Mouse (Mus musculus): Measurements from ENCODE around the gene Farsa. TPM values are rescaled to one million over a fixed set of nuclear protein-coding genes. Genes with fewer than 3 reads are reported as not detected.

Farsa gene
- polyA plus RNA-seq, 1 experiment from 2014 or later = 103 TPM

GRCm38 (mm10) chr8:84847684-84848435, 8.9 kb upstream of the Farsa start:
- no peaks in the 10 kb centered on the region for H3K9me3 ChIP-seq (replicated peaks)
- no peaks in the 10 kb centered on the region for H3K27me3 ChIP-seq
- no peak for ATAC-seq (replicated peaks; ENCODE audit: low FRiP score)
- H3K4me2 ChIP-seq = peak overlapping the region; percentile 76
- peak overlapping the region; percentile 70 for H3K9ac ChIP-seq
- peak overlapping the region; percentile 91 for H3K27ac ChIP-seq
- H3K36me3 ChIP-seq = peaks cover 26% of the 10 kb centered on the region
- peak overlapping the region; percentile 92 for H3K4me3 ChIP-seq (replicated peaks)
- H3K4me1 ChIP-seq = peaks cover 36% of the 10 kb centered on the region
- WGBS = 41% methylated on average over 6 of the region's 6 CpGs

GRCm38 (mm10) chr8:84856434-84856833, 355 bp upstream of the Farsa start:
- H3K4me1 ChIP-seq = peaks cover 12% of the 10 kb centered on the region
- peaks cover 27% of the 10 kb centered on the region for H3K36me3 ChIP-seq
- H3K27me3 ChIP-seq = no peaks in the 10 kb centered on the region
- H3K4me3 ChIP-seq (replicated peaks) = peak overlapping the region; percentile 95
- no peak overlapping the region for H3K9ac ChIP-seq
- H3K27ac ChIP-seq = no peak overlapping the region
- WGBS = 94% methylated on average over 3 of the region's 3 CpGs
- H3K4me2 ChIP-seq = peak overlapping the region; percentile 82
- peak; percentile 26; the same call in 1 of the 2 replicates for ATAC-seq (replicated peaks; ENCODE audit: low FRiP score)
- H3K9me3 ChIP-seq (replicated peaks) = no peaks in the 10 kb centered on the region

DNA sequence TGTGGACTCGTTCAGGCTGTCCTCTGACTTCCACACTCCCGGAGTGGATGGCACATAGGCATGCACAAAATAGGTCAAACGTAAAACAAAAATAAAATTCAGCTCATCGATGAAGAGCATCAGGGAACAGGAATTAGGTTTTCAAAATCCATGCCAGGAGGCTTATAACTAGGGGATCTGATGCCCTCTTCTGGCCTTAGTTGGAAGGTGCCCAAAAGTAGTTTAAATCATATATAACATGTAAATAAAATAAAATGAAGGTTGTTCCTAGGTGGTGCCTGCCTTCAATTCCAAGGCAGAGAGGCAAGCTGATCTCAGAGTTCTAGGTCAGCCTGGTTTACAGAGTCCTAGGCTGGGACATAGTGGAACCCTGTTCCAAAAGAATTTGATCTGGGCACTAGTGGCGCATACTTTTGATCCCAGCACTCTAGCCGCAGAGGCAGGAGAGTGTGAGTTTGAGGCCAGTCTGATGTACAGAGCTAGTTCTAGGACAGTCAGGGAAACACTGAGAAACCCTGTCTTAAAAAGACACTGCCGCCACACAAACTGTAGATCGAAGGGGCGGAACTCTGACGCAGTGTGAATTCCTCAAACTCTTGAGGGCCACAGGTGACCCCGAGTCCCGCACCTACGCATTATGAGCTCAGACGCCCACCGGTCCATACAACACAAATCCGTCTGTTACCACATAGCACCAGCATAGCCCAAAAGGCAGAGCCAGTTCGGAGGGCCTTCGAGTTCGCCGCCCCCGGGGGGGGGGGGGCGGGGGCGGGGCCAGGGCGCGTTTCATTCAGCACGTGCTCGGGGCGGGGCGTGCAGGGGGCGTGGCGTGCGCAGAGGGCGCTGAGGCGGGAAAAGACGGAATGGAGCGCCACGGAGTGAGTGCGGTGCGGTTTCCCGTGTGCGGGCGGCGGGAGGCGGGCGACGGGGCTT, 14.9 kb downstream of the Farsa start, which contains the start of gene Syce2:
Gene Syce2, plus strand, starts transcription at position 736 of the 933 bp plus-strand sequence.
- Histone ChIP-seq H3K4me2 (peak within 1 kb of the TSS; percentile 99), H3K36me3 (peaks cover 29% of the 10 kb centered on the region), H3K27me3 (0 out of 2 replicates have a peak, but pooled peaks cover 3% of the 10 kb centered on the region), H3K4me1 (peaks cover 17% of the 10 kb centered on the region), H3K9me3 (replicated peaks) (no peaks in the 10 kb centered on the region), H3K4me3 (replicated peaks) (peak within 1 kb of the TSS; percentile 59), H3K27ac (no peak within 1 kb of the TSS), H3K9ac (peak within 1 kb of the TSS; percentile 59)
- ATAC-seq (replicated peaks; ENCODE audit: low FRiP score) = peak; percentile 66
- 14% methylated on average over 46 of the region's 46 CpGs for WGBS

GRCm38 (mm10) chr8:84872309-84872965, 15.6 kb downstream of the Farsa start:
- 2% methylated on average over 53 of the region's 54 CpGs for WGBS
- H3K4me3 ChIP-seq (replicated peaks) = peak overlapping the region; percentile 59
- H3K9me3 ChIP-seq (replicated peaks) = no peaks in the 10 kb centered on the region
- H3K27me3 ChIP-seq = 0 out of 2 replicates have a peak, but pooled peaks cover 3% of the 10 kb centered on the region
- peak overlapping the region; percentile 99 for H3K4me2 ChIP-seq
- H3K9ac ChIP-seq = peak overlapping the region; percentile 59
- H3K4me1 ChIP-seq = peaks cover 17% of the 10 kb centered on the region
- peak; percentile 61 for ATAC-seq (replicated peaks; ENCODE audit: low FRiP score)
- peaks cover 21% of the 10 kb centered on the region for H3K36me3 ChIP-seq
- H3K27ac ChIP-seq = no peak overlapping the region

DNA sequence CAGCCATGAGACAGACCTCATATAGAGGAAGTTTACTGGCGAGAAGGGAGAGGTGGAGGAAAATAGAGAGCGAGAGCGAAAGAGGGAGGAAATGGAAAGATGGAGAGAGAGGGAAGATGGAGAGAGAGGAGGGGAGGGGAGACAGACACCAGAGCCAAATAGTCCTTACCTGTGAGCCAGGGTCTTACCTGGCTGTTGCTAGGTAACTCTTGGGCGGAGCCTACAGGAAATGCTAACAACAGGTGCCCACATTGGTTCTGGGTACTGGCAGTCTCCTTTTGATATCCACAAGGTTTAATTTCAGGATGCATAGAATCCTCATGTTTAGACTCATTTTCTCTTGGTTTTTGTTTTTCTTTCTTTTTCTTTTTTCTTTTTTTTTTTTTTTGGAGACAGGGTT, 16.2 kb downstream of the Farsa start:
- Histone ChIP-seq H3K4me1 (peaks cover 17% of the 10 kb centered on the region), H3K4me2 (peak overlapping the region; percentile 99), H3K9ac (no peak overlapping the region), H3K9me3 (replicated peaks) (no peaks in the 10 kb centered on the region), H3K27me3 (0 out of 2 replicates have a peak, but pooled peaks cover 3% of the 10 kb centered on the region), H3K27ac (no peak overlapping the region), H3K36me3 (peaks cover 15% of the 10 kb centered on the region), H3K4me3 (replicated peaks) (peak overlapping the region; percentile 59)
- ATAC-seq (replicated peaks; ENCODE audit: low FRiP score) = no peak
- 65% methylated on average over 4 of the region's 4 CpGs for WGBS

DNA sequence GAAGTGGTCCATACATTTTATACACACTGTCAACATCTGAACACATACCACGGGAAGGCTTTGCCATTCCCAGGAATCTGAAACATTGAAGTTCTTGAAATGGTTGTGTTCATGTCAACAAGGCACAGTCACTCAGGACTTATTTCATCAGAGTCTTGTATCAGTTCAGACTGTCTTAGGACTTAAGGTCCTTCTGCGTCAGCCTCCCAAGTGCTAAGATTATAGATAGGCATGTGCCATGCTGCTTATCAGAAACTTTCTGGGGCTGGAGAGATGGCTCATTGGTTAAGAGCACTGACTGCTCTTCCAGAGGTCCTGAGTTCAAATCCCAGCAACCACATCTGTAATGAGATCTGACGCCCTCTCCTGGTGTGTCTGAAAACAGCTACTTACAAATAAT, 17.6 kb downstream of the Farsa start:
- no peak overlapping the region for H3K27ac ChIP-seq
- H3K9ac ChIP-seq = no peak overlapping the region
- no peak overlapping the region for H3K4me3 ChIP-seq (replicated peaks)
- no peak overlapping the region for H3K4me2 ChIP-seq
- H3K4me1 ChIP-seq = peaks cover 17% of the 10 kb centered on the region
- ATAC-seq (replicated peaks; ENCODE audit: low FRiP score) = no peak
- WGBS = 90% methylated on average over 3 of the region's 3 CpGs
- 0 out of 2 replicates have a peak, but pooled peaks cover 3% of the 10 kb centered on the region for H3K27me3 ChIP-seq
- H3K36me3 ChIP-seq = peaks cover 3% of the 10 kb centered on the region; the same call in 1 of the 2 replicates
- no peaks in the 10 kb centered on the region for H3K9me3 ChIP-seq (replicated peaks)

DNA sequence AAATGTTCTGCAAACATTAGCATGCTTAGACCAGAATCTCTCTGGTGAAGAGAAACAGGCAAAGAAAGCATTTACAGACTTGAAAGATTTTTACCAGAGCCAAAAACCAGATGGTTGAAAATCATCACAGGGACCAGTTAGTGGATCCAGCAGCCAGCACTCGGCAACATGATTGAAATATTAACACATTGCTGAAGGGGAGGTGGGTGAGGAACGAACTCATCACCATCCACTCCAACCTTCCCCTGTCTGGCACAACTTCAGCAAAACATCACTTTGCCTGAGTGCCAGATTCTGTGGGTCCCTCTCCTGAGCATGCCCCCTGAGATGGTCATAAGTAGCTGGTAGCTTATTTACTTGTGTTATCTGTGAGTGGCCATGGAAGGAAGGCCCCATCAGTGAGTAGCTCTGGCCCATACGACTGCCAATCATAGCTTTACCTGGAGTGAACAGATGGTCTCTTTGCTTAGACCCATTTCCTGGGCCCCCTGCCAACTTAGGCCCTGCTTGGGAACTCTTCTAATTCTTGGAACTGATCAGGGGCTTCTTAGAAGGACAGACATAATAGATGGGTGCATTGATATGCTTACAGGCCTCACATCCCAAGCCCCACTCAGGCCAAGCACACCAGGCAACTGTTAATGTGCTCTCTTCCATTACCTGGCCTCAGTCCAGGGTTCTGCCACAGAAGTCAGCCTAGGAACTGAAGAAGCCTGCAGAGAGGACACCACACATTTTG, 20.7 kb downstream of the Farsa start:
- no peak overlapping the region for H3K4me3 ChIP-seq (replicated peaks)

DNA sequence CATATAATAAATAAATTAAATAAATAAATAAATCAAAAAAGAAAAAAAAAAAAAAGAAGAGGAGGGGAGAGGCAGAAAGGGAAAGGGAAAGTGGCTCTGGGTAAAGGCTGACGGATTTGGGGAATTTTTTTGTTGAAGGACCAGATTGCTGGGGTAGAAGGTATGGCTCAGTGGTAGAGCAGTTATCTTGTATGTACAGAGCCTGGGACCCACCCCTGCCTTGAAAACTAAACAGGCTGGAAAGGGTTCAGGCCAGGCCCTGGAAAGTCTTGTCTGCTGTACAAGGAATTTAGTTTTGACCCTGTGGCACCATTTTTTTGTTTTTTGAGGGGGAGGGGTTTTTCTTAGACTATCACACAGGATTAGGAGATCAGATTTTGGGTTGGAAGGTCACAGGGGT, 22.1 kb downstream of the Farsa start:
- Histone ChIP-seq H3K4me3 (replicated peaks) (no peak overlapping the region), H3K4me2 (no peak overlapping the region), H3K27ac (no peak overlapping the region), H3K27me3 (no peaks in the 10 kb centered on the region), H3K9ac (no peak overlapping the region), H3K9me3 (replicated peaks) (no peaks in the 10 kb centered on the region), H3K36me3 (0 out of 2 replicates have a peak, but pooled peaks cover 5% of the 10 kb centered on the region), H3K4me1 (no peaks in the 10 kb centered on the region)
- ATAC-seq (replicated peaks; ENCODE audit: low FRiP score) = no peak
- 89% methylated on average over 1 of the region's 1 CpGs for WGBS

More for the DNA sequence above, 20.7 kb downstream of the Farsa start:
- no peak overlapping the region for H3K9ac ChIP-seq
- H3K4me2 ChIP-seq = no peak overlapping the region
- H3K4me1 ChIP-seq = peaks cover 7% of the 10 kb centered on the region
- H3K9me3 ChIP-seq (replicated peaks) = no peaks in the 10 kb centered on the region
- ATAC-seq (replicated peaks; ENCODE audit: low FRiP score) = no peak
- H3K36me3 ChIP-seq = no peaks in the 10 kb centered on the region
- H3K27ac ChIP-seq = no peak overlapping the region
- WGBS = 94% methylated on average over 3 of the region's 3 CpGs
- 0 out of 2 replicates have a peak, but pooled peaks cover 3% of the 10 kb centered on the region for H3K27me3 ChIP-seq

DNA sequence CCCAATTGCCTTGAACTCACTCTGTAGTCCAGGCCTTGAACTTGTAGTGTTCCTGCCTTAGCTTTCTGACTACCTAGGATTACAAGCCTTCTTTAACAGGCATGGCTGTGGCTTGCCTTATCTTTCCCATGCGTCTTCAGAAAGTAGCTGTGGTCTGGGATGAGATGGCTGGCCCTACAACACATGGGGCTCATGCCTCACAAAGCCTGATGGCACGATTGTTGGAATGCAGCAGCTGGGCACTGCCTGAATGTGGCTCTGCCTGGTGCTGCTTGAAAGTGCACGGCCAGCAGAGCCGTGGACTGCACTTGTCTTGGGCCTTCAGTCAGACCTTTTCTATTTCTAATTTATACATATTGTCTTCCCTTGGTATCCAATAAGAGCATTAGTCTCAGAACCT, 27.9 kb downstream of the Farsa start:
- ATAC-seq (replicated peaks; ENCODE audit: low FRiP score) = no peak
- Histone ChIP-seq H3K9me3 (replicated peaks) (no peaks in the 10 kb centered on the region), H3K27me3 (no peaks in the 10 kb centered on the region), H3K4me2 (no peak overlapping the region), H3K27ac (no peak overlapping the region), H3K36me3 (peaks cover 53% of the 10 kb centered on the region), H3K4me3 (replicated peaks) (no peak overlapping the region), H3K4me1 (no peaks in the 10 kb centered on the region), H3K9ac (no peak overlapping the region)
- 89% methylated on average over 4 of the region's 4 CpGs for WGBS

- Histone ChIP-seq H3K4me1 (peaks cover 9% of the 10 kb centered on the region), H3K9me3 (replicated peaks) (no peaks in the 10 kb centered on the region), H3K36me3 (peaks cover 71% of the 10 kb centered on the region), H3K27me3 (no peaks in the 10 kb centered on the region), H3K9ac (no peak overlapping the region), H3K4me3 (replicated peaks) (no peak overlapping the region), H3K4me2 (no peak overlapping the region), H3K27ac (no peak overlapping the region)
- no peak for ATAC-seq (replicated peaks; ENCODE audit: low FRiP score)
- 94% methylated on average over 3 of the region's 3 CpGs for WGBS
These were observed 31.5 kb downstream of the Farsa start for GRCm38 (mm10) chr8:84888280-84888679.

DNA sequence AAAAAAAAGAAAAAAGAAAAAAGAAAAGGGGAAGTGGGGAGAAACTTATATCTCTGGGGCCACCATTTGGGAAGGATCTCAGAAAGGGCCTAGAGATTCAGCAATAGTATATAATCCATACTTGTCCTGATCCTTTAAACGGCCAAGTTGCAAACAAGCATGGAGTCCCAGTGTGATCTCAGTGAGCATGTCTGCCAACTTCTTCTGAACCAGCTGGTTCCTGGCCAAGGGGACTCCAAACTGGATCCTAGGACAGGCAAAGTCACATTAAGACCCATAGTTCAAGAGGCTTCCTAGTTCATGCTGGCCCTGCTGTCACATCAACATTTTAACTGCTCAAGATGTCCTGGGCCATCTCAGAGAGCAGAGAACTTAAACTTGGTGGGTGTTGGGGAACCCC, 32.4 kb downstream of the Farsa start:
- Histone ChIP-seq H3K27me3 (no peaks in the 10 kb centered on the region), H3K4me2 (no peak overlapping the region), H3K9me3 (replicated peaks) (no peaks in the 10 kb centered on the region), H3K36me3 (peaks cover 66% of the 10 kb centered on the region), H3K4me3 (replicated peaks) (no peak overlapping the region), H3K4me1 (peaks cover 12% of the 10 kb centered on the region), H3K9ac (no peak overlapping the region), H3K27ac (no peak overlapping the region)
- no peak for ATAC-seq (replicated peaks; ENCODE audit: low FRiP score)
- WGBS = 88% methylated on average over 1 of the region's 1 CpGs

All from kidney, embryonic 15.5 days (tissue).